Mouse (Mus musculus): ENCODE data around the gene Nlrp6.

DNA sequence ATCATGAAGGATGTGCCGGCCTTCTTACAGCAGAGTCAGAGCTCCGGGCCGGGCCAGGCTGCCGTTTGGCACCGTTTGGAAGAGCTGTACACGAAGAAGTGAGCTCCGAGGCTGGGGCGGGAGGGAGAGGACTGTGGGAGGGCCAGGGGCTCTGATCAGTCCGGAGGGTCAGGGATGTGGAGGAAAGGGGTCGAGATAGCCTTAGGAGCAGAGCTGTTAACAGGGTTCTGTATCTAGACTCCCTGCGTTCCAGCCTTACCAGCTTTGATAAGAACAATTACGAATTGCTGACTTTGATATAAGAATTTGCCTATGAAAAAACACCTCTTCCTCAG is 38.3 kb upstream of the Nlrp6 start:
- TF ChIP-seq POLR2A (IDR thresholded peaks at IDR 0.05; ENCODE audit: low read depth, low read length) (no peak), CTCF (IDR thresholded peaks at IDR 0.05; ENCODE audit: borderline replicate concordance, insufficient read depth, low read length) (no peak)

All from embryonic fibroblast, embryonic 13.5 days (primary cell).